17 mouse cellular contexts compared by ENCODE assay signal in genomic region chr13:81279351-81279736, GRCm38 (mm10).
DNase-seq lines count a peak whose midpoint lies in the region; ATAC-seq lines count a peak whose summit lies in the region.
"Had no signal": no experiment of that assay in that cellular context is flagged by ENCODE, and none has a peak within 500 bp of the region (broad histone marks: within the 10 kb centered on the region; RNA-seq: fewer than 3 reads in every experiment).

No protein-coding gene starts in this region.

- H3K9ac ChIP-seq in lung, embryonic 16.5 days (ENCODE audit: low read length), result no peak overlapping the region
- H3K9ac ChIP-seq in intestine, embryonic 15.5 days, result no peak overlapping the region
- no peak overlapping the region for H3K9ac ChIP-seq in stomach, embryonic 16.5 days (ENCODE audit: low read length)
- H3K9ac ChIP-seq: forebrain, postnatal 0 days; hindbrain, embryonic 14.5 days; liver, embryonic 15.5 days had no signal

- H3K4me3 ChIP-seq in lung, embryonic 16.5 days (ENCODE audit: low read length), result no peak overlapping the region
- H3K4me3 ChIP-seq in intestine, embryonic 15.5 days (replicated peaks), result no peak overlapping the region
- H3K4me3 ChIP-seq in stomach, embryonic 16.5 days (replicated peaks; ENCODE audit: low read length), result no peak overlapping the region
- H3K4me3 ChIP-seq: erythroblast, embryonic 14.5 days; limb, embryonic 10.5 days; liver, embryonic 15.5 days; myocyte had no signal

- WGBS in lung, embryonic 16.5 days, result 63% methylated on average over 5 of the region's 5 CpGs
- WGBS in intestine, embryonic 15.5 days, result 55% methylated on average over 5 of the region's 5 CpGs
- 33% methylated on average over 5 of the region's 5 CpGs for WGBS in stomach, embryonic 16.5 days

- H3K4me1 ChIP-seq in lung, embryonic 16.5 days (replicated peaks; ENCODE audit: control insufficient read depth, insufficient read depth, low read length), result peaks cover 3% of the 10 kb centered on the region; the same call in 1 of the 2 replicates
- H3K4me1 ChIP-seq in intestine, embryonic 15.5 days (replicated peaks), result 0 out of 2 replicates have a peak, but pooled peaks cover 4% of the 10 kb centered on the region
- 0 out of 2 replicates have a peak, but pooled peaks cover 4% of the 10 kb centered on the region for H3K4me1 ChIP-seq in stomach, embryonic 16.5 days (ENCODE audit: control insufficient read depth, insufficient read depth, low read length)
- H3K4me1 ChIP-seq: limb, embryonic 10.5 days; liver, embryonic 15.5 days had no signal

- no peaks in the 10 kb centered on the region for H3K36me3 ChIP-seq in lung, embryonic 16.5 days (ENCODE audit: control insufficient read depth, insufficient read depth, low read length)
- H3K36me3 ChIP-seq in intestine, embryonic 15.5 days, result no peaks in the 10 kb centered on the region
- no peaks in the 10 kb centered on the region for H3K36me3 ChIP-seq in stomach, embryonic 16.5 days (ENCODE audit: control insufficient read depth, insufficient read depth, low read length)
- H3K36me3 ChIP-seq: limb, embryonic 10.5 days; liver, embryonic 15.5 days had no signal

- 0 out of 2 replicates have a peak overlapping the region, but pooled peaks have one; percentile 1 for H3K27ac ChIP-seq in lung, embryonic 16.5 days (ENCODE audit: low read length)
- 0 out of 2 replicates have a peak overlapping the region, but pooled peaks have one; percentile 9 for H3K27ac ChIP-seq in intestine, embryonic 15.5 days
- H3K27ac ChIP-seq in stomach, embryonic 16.5 days (ENCODE audit: low read length), result peak overlapping the region; percentile 64; the same call in 1 of the 2 replicates
- H3K27ac ChIP-seq: hindbrain, embryonic 14.5 days; limb, embryonic 10.5 days; liver, embryonic 15.5 days had no signal

- no peaks in the 10 kb centered on the region for H3K27me3 ChIP-seq in lung, embryonic 16.5 days (ENCODE audit: control insufficient read depth, insufficient read depth, low read depth, low read length)
- H3K27me3 ChIP-seq in intestine, embryonic 15.5 days (replicated peaks), result no peaks in the 10 kb centered on the region
- no peaks in the 10 kb centered on the region for H3K27me3 ChIP-seq in stomach, embryonic 16.5 days (ENCODE audit: control insufficient read depth, insufficient read depth, low read length)
- H3K27me3 ChIP-seq: liver, embryonic 15.5 days had no signal

- H3K4me2 ChIP-seq in lung, embryonic 16.5 days (ENCODE audit: low read depth, low read length), result no peak overlapping the region
- no peak overlapping the region for H3K4me2 ChIP-seq in intestine, embryonic 15.5 days (replicated peaks)
- no peak overlapping the region for H3K4me2 ChIP-seq in stomach, embryonic 16.5 days (ENCODE audit: low read depth, low read length)
- H3K4me2 ChIP-seq: hindbrain, embryonic 14.5 days; liver, embryonic 15.5 days had no signal

- no peaks in the 10 kb centered on the region for H3K9me3 ChIP-seq in lung, embryonic 16.5 days (ENCODE audit: control insufficient read depth, low read length)
- no peaks in the 10 kb centered on the region for H3K9me3 ChIP-seq in intestine, embryonic 15.5 days
- H3K9me3 ChIP-seq in stomach, embryonic 16.5 days (replicated peaks; ENCODE audit: control insufficient read depth, low read length), result no peaks in the 10 kb centered on the region
- H3K9me3 ChIP-seq: limb, embryonic 10.5 days; liver, embryonic 15.5 days had no signal

- no peak for ATAC-seq in lung, embryonic 16.5 days (ENCODE audit: low read depth)
- peak; percentile 47; the same call in 1 of the 2 replicates for ATAC-seq in intestine, embryonic 15.5 days
- no peak for ATAC-seq in stomach, embryonic 16.5 days (ENCODE audit: insufficient read depth, low FRiP score)
- ATAC-seq: forebrain, postnatal 0 days had no signal

- peak; percentile 19 for DNase-seq in kidney, postnatal 10 days
- no peak for DNase-seq in kidney, adult 8-10 months
- DNase-seq in lung, postnatal 10 days, result no peak
- no peak for DNase-seq in frontal cortex, postnatal 14 days (ENCODE audit: low spot score in 2 of 2)
- DNase-seq: cerebellum, adult 18-20 months; forebrain, postnatal 0 days; gastrocnemius, postnatal 14 days; heart, postnatal 10 days; thymus, postnatal 14 days had no signal

Comparison
In these comparisons a context has a peak if more than half of its experiments do, and no peak if none do; other contexts are left out.
1. H3K27ac ChIP-seq: peak in every context shown above with its lines; median percentile 64 in stomach, embryonic 16.5 days; 9 in intestine, embryonic 15.5 days; 1 in lung, embryonic 16.5 days.